Mouse (Mus musculus) gonadal fat pad, adult 2 months (tissue): Measurements from ENCODE around the gene Scd3. TPM values are rescaled to one million over a fixed set of nuclear protein-coding genes. Genes with fewer than 3 reads are reported as not detected.
"Not testable (repeated sequence)": the region's sequence is repeated elsewhere in the genome, so short reads cannot be mapped to it uniquely, and the experiment has no call there.

Experiments
- DNase-seq: peaks from one replicate; pipeline ENCODE4 v3.0.0-alpha.2; 2012; ENCODE audit warnings: low read depth
- polyA plus RNA-seq: library from polyadenylated mRNA; depleted of rRNA; stranded (reverse); fragments of >200 nt; gene quantifications from 2 replicates; pipeline ENCODE4 v1.2.3, GENCODE M21; 2012

Scd3 gene
- polyA plus RNA-seq, 1 experiment = 11.4 TPM

GRCm38 (mm10) chr19:44273711-44274110, 70.6 kb downstream of the Scd3 start:
- no peak for DNase-seq

- no peak for DNase-seq
These were observed 71.4 kb downstream of the Scd3 start for GRCm38 (mm10) chr19:44274452-44274851.

GRCm38 (mm10) chr19:44275418-44275817, 72.3 kb downstream of the Scd3 start:
- DNase-seq = no peak

- DNase-seq = no peak
These were observed 73.8 kb downstream of the Scd3 start for GRCm38 (mm10) chr19:44276861-44277260.

- no peak for DNase-seq
These were observed 74.9 kb downstream of the Scd3 start for GRCm38 (mm10) chr19:44277931-44278330.

GRCm38 (mm10) chr19:44280755-44281154, 77.7 kb downstream of the Scd3 start:
- DNase-seq = no peak

- DNase-seq = not testable (repeated sequence)
These were observed 78.9 kb downstream of the Scd3 start for GRCm38 (mm10) chr19:44281825-44282447.

- DNase-seq = no peak
These were observed 79.6 kb downstream of the Scd3 start for GRCm38 (mm10) chr19:44282534-44283156.

- no peak for DNase-seq
These were observed 80.3 kb downstream of the Scd3 start for GRCm38 (mm10) chr19:44283157-44284024.

GRCm38 (mm10) chr19:44284025-44284695, 81.1 kb downstream of the Scd3 start:
- no peak for DNase-seq

- no peak for DNase-seq
These were observed 81.7 kb downstream of the Scd3 start for GRCm38 (mm10) chr19:44284723-44285122.

- DNase-seq = no peak
These were observed 82.5 kb downstream of the Scd3 start for GRCm38 (mm10) chr19:44285554-44285953.

- DNase-seq = no peak
These were observed 83.0 kb downstream of the Scd3 start for GRCm38 (mm10) chr19:44286109-44286508.

- DNase-seq = no peak
These were observed 84.5 kb downstream of the Scd3 start for GRCm38 (mm10) chr19:44287415-44288110.

GRCm38 (mm10) chr19:44292083-44292482, 89.0 kb downstream of the Scd3 start:
- DNase-seq = no peak

- DNase-seq = no peak
These were observed 89.4 kb downstream of the Scd3 start for GRCm38 (mm10) chr19:44292483-44292882.

GRCm38 (mm10) chr19:44292941-44293768, 90.1 kb downstream of the Scd3 start, which contains the start of gene Scd2:
Gene Scd2, plus strand, starts transcription at chr19:44293674.
- DNase-seq = no peak
